ENCODE assay signal across 9 mouse cellular contexts in the genomic region with DNA sequence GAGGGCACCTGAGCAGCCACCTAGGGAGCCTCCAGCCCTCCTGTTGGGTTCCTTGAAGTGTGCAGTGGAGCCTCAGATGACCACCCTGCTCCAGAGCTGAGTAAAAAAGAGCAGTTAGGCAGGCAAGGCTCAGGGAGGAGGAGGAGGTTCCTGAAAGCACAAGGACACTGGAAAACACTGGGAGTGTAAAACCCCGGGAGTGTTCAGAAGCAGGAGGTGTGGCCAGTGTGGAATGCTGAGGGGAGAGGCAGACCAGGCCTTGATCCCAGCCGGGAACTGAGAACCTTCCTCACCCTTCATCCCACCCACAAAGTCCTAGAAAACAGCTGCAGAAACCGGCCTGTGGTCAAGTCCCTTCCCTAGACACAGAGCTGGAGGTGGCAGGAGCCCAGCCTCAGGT. TPM values are rescaled to one million over a fixed set of nuclear protein-coding genes. Genes with fewer than 3 reads are reported as not detected.
DNase-seq lines count a peak whose midpoint lies in the region; ATAC-seq lines count a peak whose summit lies in the region.
"Had no signal": no experiment of that assay in that cellular context is flagged by ENCODE, and none has a peak within 500 bp of the region (broad histone marks: within the 10 kb centered on the region; RNA-seq: fewer than 3 reads in every experiment).

No protein-coding gene starts in this region.

- peak; percentile 36; the same call in 1 of the 2 replicates for ATAC-seq in heart, embryonic 15.5 days (replicated peaks; ENCODE audit: insufficient number of reproducible peaks, insufficient read depth, low FRiP score, low read depth)
- ATAC-seq in intestine, embryonic 15.5 days = peak; percentile 83
- ATAC-seq in inflammation-experienced regulatory T-cells, adult 6 months = no peak

- peak overlapping the region; percentile 44; the same call in 1 of the 2 replicates for H3K9ac ChIP-seq in heart, embryonic 15.5 days
- H3K9ac ChIP-seq in intestine, embryonic 15.5 days = peak overlapping the region; percentile 51

- peak overlapping the region; percentile 88 for H3K27ac ChIP-seq in heart, embryonic 15.5 days
- peak overlapping the region; percentile 99 for H3K27ac ChIP-seq in intestine, embryonic 15.5 days

- 0 out of 2 replicates have a peak, but pooled peaks cover 3% of the 10 kb centered on the region for H3K27me3 ChIP-seq in heart, embryonic 15.5 days
- H3K27me3 ChIP-seq in intestine, embryonic 15.5 days (replicated peaks) = no peaks in the 10 kb centered on the region

- H3K4me1 ChIP-seq in heart, embryonic 15.5 days (replicated peaks) = peaks cover 43% of the 10 kb centered on the region
- peaks cover 37% of the 10 kb centered on the region for H3K4me1 ChIP-seq in intestine, embryonic 15.5 days (replicated peaks)

- peak overlapping the region; percentile 42 for H3K4me2 ChIP-seq in heart, embryonic 15.5 days
- peak overlapping the region; percentile 55 for H3K4me2 ChIP-seq in intestine, embryonic 15.5 days (replicated peaks)

- no peaks in the 10 kb centered on the region for H3K9me3 ChIP-seq in heart, embryonic 15.5 days (replicated peaks)
- no peaks in the 10 kb centered on the region for H3K9me3 ChIP-seq in intestine, embryonic 15.5 days

- 11% methylated on average over 3 of the region's 3 CpGs for WGBS in heart, embryonic 15.5 days
- WGBS in intestine, embryonic 15.5 days = 3% methylated on average over 3 of the region's 3 CpGs

- H3K36me3 ChIP-seq in heart, embryonic 15.5 days = no peaks in the 10 kb centered on the region
- H3K36me3 ChIP-seq in intestine, embryonic 15.5 days = no peaks in the 10 kb centered on the region

- DNase-seq in heart, adult 8-10 months (ENCODE audit: low spot score) = no peak
- DNase-seq in ovary, adult 18-20 months (ENCODE audit: low spot score) = peak; percentile 75
- DNase-seq in ovary, postnatal 36 days (ENCODE audit: low spot score) = no peak
- peak; percentile 22 for DNase-seq in yolk sac, embryonic 10.5 days (ENCODE audit: low spot score)
- DNase-seq in adrenal gland, postnatal 4 days (ENCODE audit: low spot score in 2 of 2) = no peak

- no peak overlapping the region for H3K4me3 ChIP-seq in heart, embryonic 15.5 days
- no peak overlapping the region; the same call in 1 of the 2 replicates for H3K4me3 ChIP-seq in intestine, embryonic 15.5 days (replicated peaks)
- H3K4me3 ChIP-seq: erythroblast, embryonic 14.5 days had no signal

RNA-seq across cellular contexts. Expression of gene Inf2, which starts 11.8 kb away (rescaled TPM):
- polyA plus RNA-seq in heart, embryonic 15.5 days (2015; fragmentation: Nextera tagmentation; extraction: Ambion mirVana) = 3.1 and 3.4 TPM in 2 replicates
- 10 to 100 TPM; 14.7 to 19.5 (median 17.7) TPM for total RNA-seq in heart, adult 8-10 months (2022)
- 2.5 and 2.8 TPM in 2 replicates for polyA plus RNA-seq in intestine, embryonic 15.5 days (2015; fragmentation: Nextera tagmentation; extraction: Ambion mirVana)
- 10 to 100 TPM in 2 of 3 experiments, 1 to 10 TPM in 1; 9.8 to 12.8 (median 11.9) TPM for polyA plus RNA-seq in inflammation-experienced regulatory T-cells, adult 6 months (2017; shearing (Covaris generic))
- total RNA-seq in adrenal gland, postnatal 4 days (2021) = 10 to 100 TPM; 26.5 to 27.3 TPM

RNA-seq across cellular contexts. Expression of gene Adssl1, which starts 43.1 kb away (rescaled TPM):
- polyA plus RNA-seq in heart, embryonic 15.5 days (2015; fragmentation: Nextera tagmentation; extraction: Ambion mirVana) = 85.8 and 93.7 TPM in 2 replicates
- total RNA-seq in heart, adult 8-10 months (2022) = 100 to 1,000 TPM; 184 to 207 (median 193) TPM
- 2.1 and 2.8 TPM in 2 replicates for polyA plus RNA-seq in intestine, embryonic 15.5 days (2015; fragmentation: Nextera tagmentation; extraction: Ambion mirVana)
- 1 to 10 TPM in 2 of 3 experiments, under 1 TPM in 1; 0.99 to 1.9 (median 1.6) TPM for polyA plus RNA-seq in inflammation-experienced regulatory T-cells, adult 6 months (2017; shearing (Covaris generic))
- 10 to 100 TPM; 17.1 to 19.5 TPM for total RNA-seq in adrenal gland, postnatal 4 days (2021)

Comparison
In these comparisons a context has a peak if more than half of its experiments do, and no peak if none do; other contexts are left out.
1. DNase-seq: peak in ovary, adult 18-20 months (single experiment) and yolk sac, embryonic 10.5 days (single experiment); none in heart, adult 8-10 months (single experiment), ovary, postnatal 36 days (single experiment) and adrenal gland, postnatal 4 days (0 of 2).
2. RNA of gene Adssl1, which starts 43.1 kb away (polyA plus RNA-seq): 85.8 to 93.7 TPM in heart, embryonic 15.5 days; 2.1 to 2.8 TPM in intestine, embryonic 15.5 days and 0.99 to 1.9 TPM in inflammation-experienced regulatory T-cells, adult 6 months; every median in the first group is over 10 times any median in the second.